Mouse (Mus musculus) lung, adult 2 months (tissue): ENCODE measurements at regions not wholly inside any gene's neighbourhood (a gene's known extent, or its start where the extent isn't known, plus 50 kb on each side); places are given as distances from the start of the nearest gene placed in this dataset.

Source experiments
- CTCF ChIP-seq: fragments of 200-500 bp; IDR thresholded peaks from 2 replicates; pipeline ENCODE4 v1.5.1; 2011; ENCODE audit warnings: mild to moderate bottlenecking, low read length, control low read depth; ENCODE audit not compliant: insufficient read depth
- POLR2A ChIP-seq: fragments of 200-500 bp; IDR thresholded peaks from 2 replicates; pipeline ENCODE4 v1.6.1; 2011; ENCODE audit warnings: low read depth, mild to moderate bottlenecking, control low read depth, low read length, borderline replicate concordance; ENCODE audit errors: extremely low read depth

- no peak for TF ChIP-seq POLR2A
- no peak for TF ChIP-seq CTCF
Measured at GRCm38 (mm10) chr13:69974835-69975234, 172.6 kb downstream of the Med10 start.
